Mouse (Mus musculus) central nervous system, embryonic 18 days (tissue): ENCODE data around the gene Tmem47. TPM values are rescaled to one million over a fixed set of nuclear protein-coding genes. Genes with fewer than 3 reads are reported as not detected.

Source experiments
- polyA plus RNA-seq: library from polyadenylated mRNA; depleted of rRNA; stranded (reverse); fragments of >200 nt; gene quantifications from 2 replicates; pipeline ENCODE4 v1.2.3, GENCODE M21; 2012; rRNA removed

Gene Tmem47
- polyA plus RNA-seq, result 20.5 and 21.7 TPM in 2 replicates

GRCm38 (mm10) chrX:81070210-81070803 is at the start of gene Tmem47:
TSS of gene Tmem47 (plus strand) at chrX:81070698.

